Mouse (Mus musculus): ENCODE data around the gene Prkar1b.

The Prkar1b gene

DNA sequence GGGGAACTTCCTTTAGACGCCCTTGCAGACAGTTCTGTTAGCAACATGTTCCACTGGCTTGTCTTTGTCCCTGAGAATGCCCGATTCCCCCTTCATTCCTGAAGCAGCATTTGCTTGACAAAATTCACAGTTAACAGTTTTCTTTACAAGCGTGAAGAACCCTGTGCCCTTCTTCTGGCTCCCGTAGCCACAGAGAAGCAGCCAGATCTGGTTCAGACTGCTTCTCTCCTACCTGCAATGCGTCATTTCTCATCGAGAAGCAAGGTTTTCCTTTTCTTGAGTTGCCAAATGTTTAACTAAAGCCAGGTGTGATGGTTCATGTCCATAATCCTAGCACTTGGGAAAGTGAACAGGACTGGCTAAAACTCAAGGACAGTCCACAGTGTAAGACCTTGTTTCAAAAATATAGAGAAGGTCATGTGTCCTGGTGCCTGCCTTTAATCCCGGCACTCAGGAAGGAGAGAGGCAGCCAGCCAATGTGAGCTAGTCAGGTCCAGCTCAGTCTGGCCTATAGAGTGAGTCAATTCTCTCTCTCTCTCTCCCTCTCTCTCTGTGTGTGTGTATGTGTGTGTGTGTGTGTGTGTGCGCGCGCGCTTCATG, 3.2 kb downstream of the Prkar1b start:
- DNase-seq (ENCODE audit: low read depth, low spot score) = no peak

DNA sequence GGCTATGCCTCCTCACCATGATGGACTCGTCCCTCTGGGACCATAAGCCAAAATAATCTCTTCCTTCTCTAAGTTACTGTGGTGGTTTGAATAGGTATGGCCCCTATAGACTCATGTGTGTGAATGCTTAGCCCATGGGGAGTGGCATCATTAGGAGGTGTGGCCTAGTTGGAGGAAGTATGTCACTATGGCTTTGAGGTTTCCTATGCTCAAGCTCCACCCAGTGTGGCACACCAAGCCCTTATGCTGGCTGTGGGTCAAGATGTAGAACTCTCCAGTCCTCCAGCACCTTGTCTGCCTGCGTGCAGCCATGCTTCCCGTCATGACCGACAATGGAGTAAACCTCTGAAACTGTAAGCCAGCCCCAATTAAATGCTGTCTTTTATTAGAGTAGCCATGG, 4.1 kb downstream of the Prkar1b start:
- DNase-seq (ENCODE audit: low read depth, low spot score) = no peak

DNA sequence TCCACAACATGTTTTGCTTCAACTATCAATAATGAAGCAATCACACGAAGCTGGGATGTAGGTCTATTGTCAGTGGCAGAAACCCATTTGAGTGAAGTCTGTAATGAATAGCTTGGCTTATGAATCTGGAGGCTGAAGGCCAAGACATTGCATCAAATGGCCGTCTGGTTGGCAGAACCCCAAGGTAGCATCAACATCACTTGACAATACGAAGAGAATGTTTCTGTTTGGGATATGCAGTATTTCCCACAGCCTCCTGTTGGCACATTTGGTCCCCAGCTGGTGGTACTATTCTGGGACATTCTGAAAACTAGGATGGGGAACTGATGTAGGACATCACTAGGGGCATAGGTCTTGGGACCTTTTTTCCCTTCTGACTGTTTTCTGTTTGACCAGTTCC, 5.9 kb downstream of the Prkar1b start:
- no peak for DNase-seq (ENCODE audit: low read depth, low spot score)

GRCm38 (mm10) chr5:139141326-139141725, 8.5 kb downstream of the Prkar1b start:
- DNase-seq (ENCODE audit: low read depth, low spot score) = no peak

GRCm38 (mm10) chr5:139140589-139140988, 9.2 kb downstream of the Prkar1b start:
- DNase-seq (ENCODE audit: low read depth, low spot score) = no peak

DNA sequence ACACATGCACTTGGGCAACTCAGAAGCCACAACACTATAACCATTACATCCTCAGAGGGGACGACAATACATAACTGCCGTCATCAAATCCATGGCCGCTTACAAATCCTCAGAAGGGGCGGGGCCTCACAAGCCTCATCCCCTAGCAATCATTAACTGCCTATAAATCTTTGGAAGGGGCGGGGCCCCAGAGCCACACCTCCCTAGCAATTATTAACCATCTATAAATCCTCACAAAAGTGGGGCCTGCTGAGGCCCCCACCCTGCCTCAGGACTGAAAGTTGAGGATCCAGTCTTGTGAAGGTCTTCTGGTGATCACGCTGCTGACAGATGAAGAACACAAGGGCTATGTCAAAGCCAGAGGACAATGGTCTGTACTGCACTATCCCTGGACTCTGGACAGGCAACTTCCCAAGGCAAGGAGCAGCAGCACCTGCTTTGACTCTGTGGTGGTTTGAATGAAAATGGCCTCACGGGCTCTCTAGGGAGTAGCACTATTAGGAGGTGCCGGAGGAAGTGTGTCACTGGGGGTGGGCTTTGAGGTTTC, 10.8 kb downstream of the Prkar1b start:
- DNase-seq (ENCODE audit: low read depth, low spot score) = no peak

- no peak for DNase-seq (ENCODE audit: low read depth, low spot score)
These were observed 11.4 kb downstream of the Prkar1b start for GRCm38 (mm10) chr5:139138261-139138925.

GRCm38 (mm10) chr5:139137176-139137575, 12.6 kb downstream of the Prkar1b start:
- DNase-seq (ENCODE audit: low read depth, low spot score) = no peak

DNA sequence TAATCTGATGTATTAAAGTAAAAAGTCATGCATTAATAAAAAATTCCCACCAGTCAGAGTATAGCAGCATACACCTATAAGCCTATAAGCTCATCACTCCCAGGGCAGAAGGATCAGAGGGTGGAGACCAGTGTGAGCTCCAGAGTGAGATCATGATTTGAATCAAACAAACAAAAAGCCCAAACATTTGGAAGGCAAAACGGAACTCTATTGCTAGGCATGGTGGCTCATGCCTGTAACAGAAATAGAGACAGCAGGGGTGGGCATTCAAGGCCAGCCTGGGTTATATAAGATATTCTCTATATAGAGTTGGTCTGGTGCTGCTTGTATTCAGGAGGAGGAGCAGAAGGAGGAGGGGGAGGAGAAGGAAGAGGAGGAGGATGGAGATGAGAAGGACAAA, 13.5 kb downstream of the Prkar1b start:
- no peak for DNase-seq (ENCODE audit: low read depth, low spot score)

GRCm38 (mm10) chr5:139134501-139134900, 15.3 kb downstream of the Prkar1b start:
- no peak for DNase-seq (ENCODE audit: low read depth, low spot score)

- no peak for DNase-seq (ENCODE audit: low read depth, low spot score)
These were observed 19.4 kb downstream of the Prkar1b start for GRCm38 (mm10) chr5:139130351-139130750.

GRCm38 (mm10) chr5:139129572-139130151, 20.1 kb downstream of the Prkar1b start:
- no peak for DNase-seq (ENCODE audit: low read depth, low spot score)

GRCm38 (mm10) chr5:139129078-139129477, 20.7 kb downstream of the Prkar1b start:
- no peak for DNase-seq (ENCODE audit: low read depth, low spot score)

GRCm38 (mm10) chr5:139128476-139129065, 21.2 kb downstream of the Prkar1b start:
- DNase-seq (ENCODE audit: low read depth, low spot score) = no peak

- DNase-seq (ENCODE audit: low read depth, low spot score) = no peak
These were observed 24.1 kb downstream of the Prkar1b start for GRCm38 (mm10) chr5:139125717-139126116.

DNA sequence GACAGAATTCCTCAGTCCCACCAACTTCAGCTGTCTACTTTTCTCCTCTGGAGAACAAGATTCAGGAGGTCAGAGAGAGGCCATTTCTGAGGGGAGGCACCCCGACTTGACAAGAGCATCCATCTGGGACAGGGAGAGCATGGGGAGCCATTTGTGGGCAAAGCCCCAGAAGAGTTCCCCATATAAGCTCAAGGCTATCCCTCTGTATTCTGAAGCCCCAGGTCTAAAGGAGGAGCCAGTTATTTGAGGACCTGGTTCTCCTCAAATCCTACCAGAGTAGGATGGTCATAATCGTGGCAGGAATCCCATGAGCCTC, 30.9 kb downstream of the Prkar1b start:
- no peak for DNase-seq (ENCODE audit: low read depth, low spot score)

DNA sequence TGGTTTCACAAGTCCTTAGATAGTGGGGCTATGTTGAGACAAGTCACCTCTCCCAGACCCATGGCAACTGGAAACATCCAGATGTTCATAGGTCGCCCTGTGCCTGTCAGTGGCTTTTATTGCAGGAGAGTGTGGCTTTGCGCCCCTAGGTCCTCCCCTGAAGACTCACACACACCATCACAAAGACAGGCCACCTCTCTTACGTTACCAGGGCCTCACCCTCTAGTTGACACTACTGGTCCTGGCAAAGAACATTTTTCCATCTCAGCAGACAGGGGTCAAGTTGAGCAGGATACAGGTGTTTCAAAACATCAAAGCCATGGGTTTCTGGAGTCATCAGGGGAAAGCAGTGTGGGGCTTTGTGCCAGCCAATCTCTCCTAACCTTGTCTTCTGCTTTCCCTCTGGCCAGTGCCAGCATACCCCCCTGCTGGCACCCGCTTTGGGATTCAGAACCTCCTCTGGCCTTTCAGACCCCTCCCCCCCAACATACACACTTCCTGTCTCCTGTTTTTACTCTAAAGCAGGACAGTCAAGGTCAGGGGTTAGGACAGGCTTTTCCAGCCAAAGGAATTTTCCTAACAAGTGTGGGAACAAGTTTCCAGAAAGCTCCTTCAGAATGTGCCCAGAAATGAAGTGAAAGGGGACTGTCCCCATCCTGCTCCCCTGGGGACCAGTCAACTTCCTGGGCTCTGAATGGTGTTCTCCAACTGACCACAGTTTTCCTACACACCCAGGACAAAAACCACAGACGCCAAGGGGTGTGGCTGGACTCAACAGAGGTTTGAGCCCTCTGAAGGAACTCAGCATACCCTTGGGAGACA, 31.5 kb downstream of the Prkar1b start:
- DNase-seq (ENCODE audit: low read depth, low spot score) = no peak

- no peak for DNase-seq (ENCODE audit: low read depth, low spot score)
These were observed 34.3 kb downstream of the Prkar1b start for GRCm38 (mm10) chr5:139115507-139115906.

DNA sequence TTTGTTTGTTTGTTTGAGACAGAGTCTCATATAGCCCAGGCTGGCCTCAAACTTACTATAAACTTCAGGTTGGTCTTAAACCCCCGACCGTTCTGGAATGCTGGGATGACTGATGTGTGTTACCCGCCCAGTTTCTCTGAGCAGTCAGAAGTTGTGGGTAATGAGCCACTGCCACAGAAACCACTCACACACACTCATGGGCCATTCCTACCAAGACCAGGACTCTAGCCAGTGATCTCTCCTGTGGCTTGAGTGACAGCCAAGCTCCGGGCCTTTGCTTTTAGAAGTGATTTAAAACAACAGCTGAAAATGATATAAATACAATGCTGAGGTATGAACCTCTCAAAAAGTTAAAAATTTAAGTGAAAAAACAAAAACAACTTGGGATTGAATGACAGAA, 34.9 kb downstream of the Prkar1b start:
- DNase-seq (ENCODE audit: low read depth, low spot score) = no peak

DNA sequence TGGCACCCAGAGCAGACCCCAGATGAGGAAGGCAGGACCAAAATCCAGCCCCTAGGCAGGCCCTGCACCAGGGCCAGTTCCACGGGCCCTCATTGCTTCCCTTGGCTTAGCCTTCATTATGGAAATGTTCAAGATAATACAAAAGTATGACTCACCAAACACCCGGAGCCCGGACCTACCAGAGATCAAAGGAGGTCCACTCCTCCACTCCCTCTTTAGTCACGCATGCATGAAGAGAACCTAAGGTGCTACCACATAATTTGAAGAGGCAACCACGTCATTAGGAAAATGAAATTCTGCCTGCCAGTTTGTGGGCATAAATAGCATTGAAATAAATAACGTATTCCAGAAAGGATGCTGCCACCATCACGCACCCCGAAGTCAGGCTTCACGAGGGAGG, 37.4 kb downstream of the Prkar1b start:
- no peak for DNase-seq (ENCODE audit: low read depth, low spot score)

DNA sequence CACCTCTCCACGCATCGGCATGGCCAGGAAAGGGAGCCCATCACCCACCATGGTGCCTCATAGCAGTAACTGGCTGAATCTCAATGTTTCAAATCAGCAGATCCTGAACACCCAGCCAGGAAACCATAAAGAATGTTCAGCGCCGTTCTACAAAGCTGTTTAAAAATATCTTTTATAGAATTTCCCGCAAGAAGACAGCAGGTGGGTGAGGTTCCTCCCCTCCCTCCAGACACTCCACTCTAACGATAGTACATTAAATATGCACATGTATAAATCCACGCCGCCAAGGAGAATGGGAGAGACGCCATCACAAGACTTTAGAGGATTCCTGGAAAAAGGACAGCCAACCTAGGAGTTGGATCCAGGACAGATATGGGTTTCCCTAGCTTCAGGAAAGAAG, 37.8 kb downstream of the Prkar1b start:
- no peak for DNase-seq (ENCODE audit: low read depth, low spot score)
